Mouse (Mus musculus) naive thymus-derived CD4-positive, alpha-beta T cell, adult 2 months (primary cell): ENCODE results near the gene Slc25a34.

Source experiments
- DNase-seq: peaks from one replicate; pipeline ENCODE4 v3.0.0-alpha.2; 2011; ENCODE audit warnings: low read depth

Gene Slc25a34

DNA sequence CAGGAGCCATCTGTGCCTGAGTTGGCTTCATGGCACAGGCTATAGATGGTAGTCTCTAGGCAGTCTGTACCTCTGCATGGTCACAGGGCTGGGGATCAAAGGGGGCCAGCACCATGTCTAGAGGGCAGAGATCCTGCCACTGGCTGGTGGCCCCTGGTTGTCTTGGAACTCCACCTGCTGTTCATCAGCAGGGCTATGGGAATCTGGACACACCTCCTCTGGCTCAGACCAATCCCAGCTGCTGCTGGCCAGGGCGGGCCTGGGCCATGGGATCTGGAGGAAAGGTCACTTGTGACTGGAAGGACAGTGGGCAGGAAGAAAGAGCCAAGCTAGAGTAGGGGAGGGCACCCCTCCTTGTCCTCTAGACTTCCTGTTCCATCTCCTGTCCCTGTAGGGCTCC, at the start of gene Slc25a34:
Gene Slc25a34, minus strand, starts transcription at position 156 of the 400 bp plus-strand sequence.
- DNase-seq: no peak

DNA sequence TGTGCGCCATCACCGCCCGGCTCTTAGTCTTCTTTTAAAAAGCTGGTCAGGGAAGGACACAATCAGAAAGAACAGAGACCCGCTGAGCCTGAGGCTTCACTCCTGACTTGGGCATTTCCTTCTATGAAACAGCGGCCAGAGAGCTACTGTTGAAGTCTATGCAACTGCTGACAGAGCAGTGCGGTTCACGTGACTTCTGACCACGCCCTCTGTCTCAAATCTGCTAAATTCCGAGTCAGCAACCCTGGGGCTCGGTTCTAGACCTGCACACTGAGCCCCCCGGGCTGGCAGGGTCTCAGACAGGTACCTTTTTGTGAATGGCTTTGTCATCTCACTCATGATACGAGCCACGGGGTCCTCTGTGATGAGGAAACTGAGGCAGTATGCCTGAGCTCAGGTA, 48.7 kb upstream of the Slc25a34 start:
- no peak for DNase-seq

DNA sequence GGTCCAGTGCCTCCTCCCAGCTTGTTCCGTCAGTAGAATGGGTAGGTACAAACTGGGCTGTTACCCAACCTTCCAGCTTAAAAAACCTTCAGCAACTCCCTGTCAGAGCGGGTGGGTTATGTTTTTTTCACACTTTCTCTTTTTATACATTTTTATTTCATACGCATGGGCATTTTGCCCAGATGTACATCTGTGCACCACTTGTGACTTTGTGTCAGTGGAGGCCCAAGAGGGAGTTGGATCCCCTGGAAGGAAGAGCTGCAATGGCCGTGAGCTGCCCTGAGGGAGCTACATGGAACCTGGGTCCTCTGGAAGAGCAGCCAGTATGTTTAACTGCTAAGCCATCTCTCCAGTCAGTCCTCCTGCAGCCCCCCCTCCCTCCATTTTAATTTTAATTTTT, 47.8 kb upstream of the Slc25a34 start:
- no peak for DNase-seq

DNA sequence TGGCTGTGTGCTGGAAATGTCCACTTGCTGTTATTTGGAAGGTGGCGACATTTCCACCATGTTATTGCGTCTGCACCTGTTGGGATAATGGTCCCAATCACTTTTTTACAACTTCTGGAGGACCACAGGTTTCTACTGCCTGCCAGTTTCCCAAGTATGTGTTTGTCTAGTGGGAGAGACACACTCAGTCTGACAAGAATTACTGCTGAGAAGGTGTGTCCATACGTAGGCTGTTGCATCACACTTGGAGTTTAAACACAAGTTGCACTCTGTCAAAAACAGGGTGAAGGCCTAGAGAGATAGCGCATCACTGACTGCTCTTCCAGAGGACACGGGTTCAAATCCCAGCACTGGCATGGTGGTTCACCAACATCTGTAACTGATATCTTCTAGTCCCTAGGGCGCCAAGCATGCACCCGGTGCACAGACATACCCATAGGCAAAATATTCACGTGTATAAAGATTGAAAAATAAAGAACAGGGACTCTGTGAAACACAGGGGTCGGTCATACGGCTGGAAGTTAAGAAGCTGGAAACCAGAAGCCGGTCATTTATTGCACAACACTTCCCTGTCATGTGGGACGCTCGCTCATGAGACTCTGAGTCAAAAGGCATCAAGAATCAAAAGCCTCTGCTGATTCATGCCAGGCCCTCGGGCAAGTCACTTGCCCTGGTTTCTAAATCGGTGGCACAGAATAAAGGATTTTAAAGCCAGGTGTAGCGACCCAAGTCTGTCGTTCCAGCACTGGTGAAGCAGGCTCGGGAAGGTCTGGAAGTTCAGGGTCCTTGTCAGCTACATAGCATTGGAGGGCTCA, 46.5 kb upstream of the Slc25a34 start:
- no peak for DNase-seq

DNA sequence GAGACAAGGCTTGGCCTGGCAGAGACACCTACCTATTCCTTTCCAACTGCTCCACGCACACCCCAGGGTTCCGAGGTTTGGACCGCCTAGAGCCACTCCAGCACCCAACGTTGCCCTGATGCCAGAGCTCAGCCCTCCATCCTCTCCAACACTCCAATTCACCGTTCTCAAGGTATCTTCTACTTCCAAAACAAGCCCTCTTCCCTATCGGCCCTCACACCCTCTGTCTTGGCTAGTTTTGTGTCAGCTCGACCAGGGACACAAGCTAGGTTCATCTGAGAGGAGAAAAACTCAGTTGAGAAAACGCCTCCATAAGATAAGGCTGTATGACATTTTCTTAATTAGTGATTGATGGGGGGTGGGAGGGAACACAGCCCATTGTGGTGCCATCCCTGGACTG, 41.2 kb upstream of the Slc25a34 start, which contains the start of gene Plekhm2:
Gene Plekhm2, minus strand, starts transcription at position 101 of the 400 bp plus-strand sequence.
- DNase-seq: peak; percentile 23

DNA sequence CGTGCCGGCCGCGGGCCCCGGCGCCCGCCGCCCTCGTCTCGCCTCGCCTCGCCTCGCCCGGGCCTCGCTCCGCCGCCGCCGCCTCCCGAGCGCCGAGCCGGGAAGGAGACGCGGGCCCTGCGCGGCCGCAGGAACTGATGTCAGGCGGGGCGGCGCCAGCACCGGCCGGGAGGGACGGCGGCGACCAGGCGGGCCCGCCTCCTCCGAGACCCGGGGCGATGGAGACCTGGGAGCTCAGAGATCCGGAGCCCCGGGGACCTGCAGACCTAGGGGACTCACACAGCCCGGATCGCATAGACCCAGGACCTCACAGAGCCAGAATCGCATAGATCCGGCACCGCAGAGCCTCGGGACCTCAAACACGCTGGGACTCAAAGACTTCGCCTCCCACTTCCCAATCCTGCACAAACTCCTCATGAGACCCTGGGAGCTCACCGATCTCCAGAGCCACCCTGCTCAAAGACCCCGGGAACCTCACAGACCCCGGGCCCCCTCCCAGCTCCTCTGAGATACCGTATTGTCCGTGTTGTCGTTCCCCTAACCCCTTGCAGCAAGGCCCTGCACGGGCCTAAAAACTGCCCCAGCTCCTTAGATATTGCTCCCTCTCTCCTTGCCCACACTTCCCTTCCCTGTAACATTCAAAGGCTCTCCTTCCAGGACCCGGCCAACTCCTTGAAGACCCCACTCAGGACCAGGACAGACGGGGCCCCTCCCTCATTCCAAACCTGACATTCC, 40.6 kb upstream of the Slc25a34 start:
- DNase-seq: peak; percentile 71

DNA sequence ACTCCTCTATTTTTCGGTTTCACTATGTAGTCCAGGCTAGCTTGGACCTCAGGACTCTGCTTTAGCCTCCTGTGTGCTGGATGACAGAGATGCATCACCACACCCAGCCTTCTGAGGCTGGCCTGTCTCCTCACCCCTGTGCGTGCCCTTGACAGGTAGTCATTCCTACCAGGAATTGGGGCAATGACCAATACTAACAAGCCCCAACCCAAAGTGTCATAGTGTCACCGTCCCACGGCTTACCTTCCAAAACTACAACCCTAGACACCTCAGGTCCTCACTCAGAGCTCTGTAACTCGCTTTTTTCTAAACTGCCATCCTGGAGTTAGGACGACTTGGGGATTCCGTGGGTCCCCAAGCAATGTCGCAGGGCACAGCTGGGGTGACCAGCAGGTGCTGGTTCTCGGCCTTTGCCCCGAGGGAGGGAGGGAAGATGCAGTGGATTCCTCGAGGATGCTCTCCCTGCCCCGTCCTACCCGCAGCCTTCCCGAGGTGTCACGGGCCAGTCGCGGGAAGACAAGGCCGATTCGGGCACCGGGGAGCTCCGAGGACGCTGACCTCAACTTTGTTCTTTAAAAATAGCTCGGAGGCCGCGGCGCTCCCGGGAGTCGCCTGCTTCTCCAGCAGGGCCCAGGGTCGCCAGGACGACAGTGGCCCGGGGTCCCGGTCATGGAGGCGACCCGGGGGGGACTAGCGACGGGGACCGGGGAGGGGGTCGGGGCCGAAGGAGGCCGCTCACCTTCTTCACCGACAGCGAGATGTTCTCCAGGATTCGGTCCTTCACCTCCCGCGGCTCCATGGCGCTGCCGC, 39.7 kb upstream of the Slc25a34 start:
- DNase-seq: peak; percentile 44

DNA sequence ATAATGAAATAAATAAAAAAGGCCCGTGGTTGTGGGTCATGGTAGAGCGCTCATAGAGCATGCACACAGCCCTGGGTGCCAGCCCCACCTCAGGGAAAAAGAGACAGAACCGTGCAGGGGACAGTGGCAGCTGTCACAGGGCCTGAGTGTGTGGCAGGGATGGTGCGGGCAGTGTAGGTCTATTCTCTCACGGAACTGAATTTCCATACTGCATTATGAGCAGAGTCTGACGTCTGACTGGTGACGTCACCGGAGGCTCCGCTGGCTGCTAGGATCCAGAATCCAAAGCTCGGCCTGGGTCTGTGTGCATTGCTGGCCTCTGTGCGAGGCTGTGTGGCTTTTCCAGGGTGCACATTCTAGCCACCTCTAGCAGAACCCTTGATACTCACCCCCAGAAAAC, 37.3 kb upstream of the Slc25a34 start:
- no peak for DNase-seq

DNA sequence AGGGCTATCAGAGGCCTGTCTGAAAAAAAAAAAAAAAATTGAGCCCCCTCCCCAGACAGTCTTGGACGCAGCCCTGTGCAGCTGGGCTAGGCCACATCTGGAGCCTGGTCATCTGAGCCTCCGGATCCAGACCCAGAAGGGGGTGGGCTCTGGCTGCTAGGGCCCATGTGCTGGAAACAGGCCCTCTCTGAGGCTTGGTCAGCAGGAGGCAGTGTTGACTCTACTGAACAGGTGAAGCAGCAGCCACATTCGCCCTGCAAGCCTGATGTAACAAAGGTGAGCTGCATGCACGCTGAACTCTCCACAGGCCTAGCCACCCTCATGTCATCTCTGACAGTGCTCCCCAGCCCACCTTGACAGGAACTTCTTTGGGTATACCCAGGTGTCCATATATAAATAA, 36.1 kb upstream of the Slc25a34 start:
- DNase-seq: peak; percentile 18

DNA sequence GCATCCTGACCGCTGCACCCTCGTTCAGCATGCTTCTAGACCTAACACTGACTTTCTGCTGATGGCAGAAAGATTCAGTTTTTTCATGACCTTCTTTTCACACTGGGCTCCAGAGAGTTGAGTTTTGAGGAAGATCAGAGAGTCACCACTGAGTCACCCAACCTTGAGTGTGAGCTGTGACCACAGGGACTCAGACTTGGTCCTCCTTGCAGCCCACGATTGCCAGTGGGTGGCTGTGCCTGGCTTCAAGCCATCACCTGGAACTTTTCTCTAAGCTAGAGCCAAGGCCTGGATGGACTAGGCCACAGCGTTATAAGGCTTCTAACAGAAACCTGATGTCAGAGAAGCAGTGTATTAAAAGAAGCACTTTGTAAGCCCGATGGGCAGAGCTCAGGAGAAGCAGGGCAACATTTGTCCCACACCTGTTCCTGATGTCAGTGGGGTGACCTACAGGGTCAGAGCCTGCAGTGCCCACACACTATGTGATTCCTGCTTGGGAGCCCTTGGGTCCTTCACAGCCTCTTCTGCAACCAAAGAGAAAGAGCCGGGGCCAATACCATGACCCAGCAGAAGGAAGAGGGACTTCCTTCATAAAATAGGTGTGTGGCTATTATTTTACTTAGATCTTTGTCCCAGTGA, 35.3 kb upstream of the Slc25a34 start:
- DNase-seq: no peak

DNA sequence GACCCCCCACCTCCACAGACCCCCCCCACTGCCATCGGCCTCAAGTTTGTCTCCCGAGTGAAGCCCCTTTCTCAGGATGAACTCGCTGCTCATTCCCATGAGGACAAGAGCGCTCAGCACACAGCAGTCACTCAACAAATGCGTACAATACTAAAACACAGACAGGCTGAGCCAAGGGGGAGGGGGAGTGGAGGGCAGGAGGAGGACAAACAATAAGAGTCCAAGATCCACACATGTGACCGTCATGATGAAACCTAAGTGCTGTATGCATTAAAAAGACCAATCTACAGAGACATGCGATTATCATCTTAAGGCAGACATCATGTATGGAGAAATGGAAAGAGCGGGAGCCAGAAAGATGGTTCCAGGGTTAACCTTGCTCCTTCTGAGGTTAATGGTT, 33.3 kb upstream of the Slc25a34 start:
- DNase-seq: no peak

DNA sequence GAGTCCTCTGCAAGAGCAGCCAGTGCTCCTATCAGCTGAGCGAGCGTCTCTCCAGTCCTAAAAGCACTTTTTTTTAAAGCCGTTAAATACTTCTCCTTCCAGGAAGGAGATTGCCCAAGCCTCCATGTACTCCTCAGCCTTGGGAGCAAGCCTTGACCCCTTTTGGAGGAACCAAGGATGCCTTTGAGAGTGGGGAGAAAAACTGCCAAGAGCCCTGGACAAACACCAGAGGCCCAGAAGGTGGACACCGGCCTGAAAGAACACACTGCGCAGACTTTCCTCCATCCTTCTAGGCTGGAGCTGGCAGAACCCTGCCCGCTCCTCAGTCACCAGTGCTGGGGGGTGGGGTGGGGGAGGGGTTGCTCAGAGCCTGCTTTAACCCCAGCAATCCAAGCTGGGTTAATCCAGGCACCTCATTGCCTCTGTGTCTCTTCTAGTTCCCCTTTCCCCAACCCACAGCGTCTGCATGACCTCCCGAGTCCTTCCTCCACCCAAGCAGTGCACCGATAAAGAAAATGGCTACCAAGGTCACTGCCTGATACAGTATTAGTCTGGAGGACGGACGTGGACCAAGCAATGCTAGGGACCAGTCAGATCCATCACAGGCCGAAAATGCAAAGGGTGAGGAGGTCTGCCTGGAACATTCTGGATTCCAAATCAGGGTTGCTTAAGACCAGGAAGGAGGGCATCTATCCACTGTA, 32.4 kb upstream of the Slc25a34 start:
- no peak for DNase-seq

DNA sequence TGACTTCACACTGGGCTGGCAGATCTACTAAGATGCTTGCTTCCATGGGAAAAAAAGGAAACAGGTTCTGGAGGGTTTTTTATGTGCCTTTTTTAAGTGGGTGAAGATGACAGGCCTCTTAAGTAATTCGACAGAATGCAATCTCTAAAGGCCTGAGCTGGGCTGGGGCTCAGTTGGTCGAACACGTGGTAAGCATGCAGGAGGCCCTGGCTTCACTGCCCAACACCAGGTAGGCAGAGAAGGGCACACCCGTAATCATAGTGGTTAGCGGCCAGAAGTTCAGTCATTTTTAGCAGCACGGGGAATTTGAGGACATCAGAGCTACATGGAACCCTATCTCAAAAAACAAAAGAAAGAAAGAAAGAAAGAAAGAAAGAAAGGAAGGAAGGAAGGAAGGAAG, 30.9 kb upstream of the Slc25a34 start:
- no peak for DNase-seq

DNA sequence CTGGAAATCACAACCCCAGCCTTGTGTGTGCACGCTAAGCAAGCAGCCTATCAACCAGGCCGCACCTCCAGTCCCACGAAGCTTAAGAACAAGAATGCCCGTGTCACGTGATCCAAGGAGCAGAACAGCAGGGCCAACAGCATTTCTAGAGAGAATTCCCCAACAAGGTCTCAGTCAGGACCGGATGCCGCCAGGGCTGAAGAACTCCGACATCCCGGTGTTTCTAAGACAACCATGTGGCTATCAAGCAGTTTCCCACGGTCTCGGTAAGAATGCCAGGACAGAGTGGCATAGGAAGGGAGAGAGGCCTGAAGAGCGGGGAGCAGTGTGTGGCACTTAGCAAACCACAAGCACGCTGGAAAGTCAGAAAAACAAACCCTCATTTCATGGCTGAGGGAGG, 30.2 kb upstream of the Slc25a34 start:
- DNase-seq: no peak

DNA sequence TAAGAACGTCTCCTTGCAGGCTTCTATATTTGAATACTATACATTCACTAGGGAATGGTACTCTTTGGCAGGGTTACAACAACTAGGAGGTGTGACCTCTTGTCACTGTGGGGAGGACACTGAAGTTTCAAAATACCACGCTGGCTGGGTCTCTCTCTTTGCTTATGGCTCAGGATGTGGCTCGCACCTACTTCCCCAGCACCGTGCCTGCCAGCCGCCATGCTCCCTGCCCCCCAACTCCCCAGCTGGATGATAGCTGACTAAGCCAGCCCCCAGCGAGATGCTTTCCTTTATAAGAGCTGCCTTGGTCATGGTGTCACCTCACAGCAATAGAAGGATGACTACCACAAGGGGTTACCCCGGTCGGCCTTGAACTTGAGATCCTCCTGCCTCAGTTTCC, 29.4 kb upstream of the Slc25a34 start:
- no peak for DNase-seq

DNA sequence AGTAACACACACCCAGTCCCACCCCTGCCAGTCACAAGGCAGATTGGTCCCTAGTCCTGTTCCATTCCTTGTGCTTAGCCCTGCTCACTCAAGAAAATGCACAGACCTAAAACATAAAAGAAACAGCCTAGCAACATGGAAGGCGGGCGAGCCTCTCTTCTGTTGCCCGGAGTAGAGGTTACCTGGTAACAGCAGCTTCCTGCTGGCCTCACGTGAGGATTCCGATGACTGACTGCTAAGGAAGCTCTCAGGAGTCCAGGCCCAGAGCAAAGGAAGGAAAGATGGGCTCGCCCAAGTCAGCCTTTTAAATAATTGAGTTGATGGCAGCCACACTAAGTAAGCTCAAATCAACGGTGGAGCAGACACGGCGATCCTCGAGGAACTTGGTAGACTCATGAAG, 28.3 kb upstream of the Slc25a34 start:
- no peak for DNase-seq

DNA sequence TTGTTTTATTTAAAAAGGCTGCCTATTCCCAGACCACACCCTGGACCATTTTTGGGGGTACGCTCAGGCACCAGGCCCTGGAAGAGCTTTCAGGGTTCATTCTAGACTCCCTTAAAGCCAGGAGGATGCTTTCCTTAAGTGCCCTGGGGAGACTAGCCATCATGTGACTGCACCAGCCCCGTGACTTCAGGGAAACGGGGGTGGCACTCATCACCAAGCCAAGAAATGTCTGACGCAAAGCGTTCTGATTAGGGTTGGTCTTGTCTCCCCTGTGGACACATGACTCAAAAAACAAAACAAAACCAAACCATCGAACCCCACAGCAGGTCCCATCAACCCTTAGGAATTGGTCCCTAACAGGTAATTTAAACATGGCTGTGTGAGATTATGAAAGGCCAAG, 27.7 kb upstream of the Slc25a34 start:
- DNase-seq: no peak

DNA sequence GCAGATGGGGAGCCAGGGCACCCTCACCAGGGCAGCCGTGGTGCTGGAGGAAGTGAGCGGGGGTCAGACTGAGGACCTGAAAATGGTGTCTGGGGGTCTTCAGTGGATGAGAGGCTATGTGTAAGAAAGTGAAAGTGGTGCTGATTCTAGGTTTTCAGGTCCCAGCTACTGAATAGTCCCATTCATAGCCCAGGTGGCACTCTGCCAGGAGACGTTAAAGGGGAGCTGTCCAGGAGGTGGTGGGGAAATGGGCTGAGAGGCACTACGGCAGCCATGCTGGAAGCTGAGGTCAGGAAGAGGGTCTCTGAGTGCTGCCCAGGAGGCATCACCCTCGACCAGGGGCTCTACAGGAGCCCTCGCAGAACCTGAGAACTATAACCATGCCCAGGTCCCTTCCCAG, 25.6 kb upstream of the Slc25a34 start:
- no peak for DNase-seq

DNA sequence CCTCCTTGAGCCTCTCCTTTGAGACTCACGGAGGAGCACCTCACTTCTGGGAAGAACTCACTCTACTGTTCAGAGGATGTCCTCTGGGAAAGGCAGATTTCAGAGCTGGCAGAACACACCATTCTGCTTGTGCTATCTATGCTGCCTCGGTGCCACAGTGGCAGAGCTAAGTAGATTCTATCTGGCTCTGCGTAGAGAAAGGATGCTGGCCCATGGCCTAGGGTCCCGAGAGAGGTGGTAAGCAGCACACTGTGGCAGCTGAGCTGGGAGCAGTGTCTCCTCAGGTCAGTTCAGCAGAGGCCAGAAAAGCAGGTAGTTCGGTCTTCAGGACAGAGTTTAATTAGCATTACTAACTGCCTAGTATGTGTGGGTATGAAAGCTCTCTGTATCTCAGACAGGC, 24.6 kb upstream of the Slc25a34 start:
- no peak for DNase-seq

DNA sequence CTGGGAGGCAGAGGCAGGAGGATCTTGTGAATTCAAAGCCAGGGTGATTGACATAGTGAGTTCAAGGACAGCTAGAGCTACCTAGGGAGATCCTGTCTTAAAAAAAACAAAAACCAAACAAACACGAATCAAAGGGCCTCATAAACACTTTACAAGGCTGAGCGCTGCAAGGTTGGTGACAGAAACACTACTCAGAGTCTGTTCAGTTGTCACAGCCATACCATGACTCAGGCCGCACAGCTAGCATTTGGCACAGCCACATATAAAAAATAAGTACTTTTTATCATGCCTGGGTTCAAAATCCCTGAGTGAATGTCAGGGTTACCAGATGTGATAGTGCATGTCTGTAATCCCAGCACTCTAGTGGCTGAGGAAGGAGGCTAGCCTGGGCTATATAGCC, 23.6 kb upstream of the Slc25a34 start:
- DNase-seq: no peak

DNA sequence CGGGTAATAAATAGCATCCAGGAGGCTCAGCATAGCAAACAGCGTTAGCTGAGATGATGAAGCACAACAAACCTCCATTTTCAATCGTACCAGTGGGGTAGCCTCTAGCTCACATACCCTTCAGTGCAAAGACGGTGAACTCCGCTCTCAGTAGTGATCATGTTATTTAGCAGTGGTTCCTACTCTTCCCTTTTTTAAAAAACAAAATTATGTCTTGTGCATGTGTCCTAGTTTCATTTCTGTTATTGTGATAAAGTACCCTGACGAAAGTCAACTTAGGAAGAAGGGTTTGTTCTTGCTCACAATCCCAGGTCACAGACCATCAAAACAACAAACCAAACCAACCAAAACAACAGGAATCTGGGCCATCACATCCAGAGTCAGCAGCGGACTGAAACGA, 22.4 kb upstream of the Slc25a34 start:
- DNase-seq: no peak
